Mouse (Mus musculus) ES-E14 (cell line): ENCODE measurements around the gene Rgs6.

Experiments used
- CHD2 ChIP-seq: IDR thresholded peaks from 2 replicates; pipeline ENCODE4 v1.6.1; 2014; ENCODE audit warnings: mild to moderate bottlenecking, low read depth, low read length, inconsistent platforms
- ZNF384 ChIP-seq: IDR thresholded peaks from 2 replicates; pipeline ENCODE4 v1.6.1; 2012; ENCODE audit warnings: low read depth, low read length, inconsistent platforms

GRCm38 (mm10) chr12:83100848-83101247, 512.8 kb downstream of the Rgs6 start:
- TF ChIP-seq CHD2 = no peak
- no peak for TF ChIP-seq ZNF384
